Mouse (Mus musculus): ENCODE measurements around the gene Olfr976.
"Not testable (repeated sequence)": the region's sequence is repeated elsewhere in the genome, so short reads cannot be mapped to it uniquely, and the experiment has no call there.

Gene Olfr976

DNA sequence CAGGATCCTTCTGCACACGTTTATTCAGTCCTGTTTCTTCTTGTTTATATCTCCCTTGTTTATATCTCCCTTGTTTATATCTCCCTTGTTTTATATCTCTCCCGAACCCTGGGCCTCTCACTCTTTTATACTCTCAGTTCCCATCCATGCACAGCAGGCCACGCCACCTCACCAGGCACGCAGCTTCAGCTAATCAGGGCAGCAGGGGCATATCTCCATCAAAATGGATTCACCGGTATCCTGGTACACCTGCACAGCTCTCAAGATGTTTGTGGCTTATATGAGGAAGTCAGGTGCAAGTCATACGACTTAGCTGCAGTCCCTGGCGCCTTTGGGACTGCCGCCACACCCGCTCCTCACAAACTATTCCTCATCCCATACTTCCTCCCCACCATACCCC lies at the start of gene Olfr976:
Olfr976 (minus strand) TSS at position 101 of the 400 bp plus-strand sequence.
- not testable (repeated sequence) for DNase-seq

DNA sequence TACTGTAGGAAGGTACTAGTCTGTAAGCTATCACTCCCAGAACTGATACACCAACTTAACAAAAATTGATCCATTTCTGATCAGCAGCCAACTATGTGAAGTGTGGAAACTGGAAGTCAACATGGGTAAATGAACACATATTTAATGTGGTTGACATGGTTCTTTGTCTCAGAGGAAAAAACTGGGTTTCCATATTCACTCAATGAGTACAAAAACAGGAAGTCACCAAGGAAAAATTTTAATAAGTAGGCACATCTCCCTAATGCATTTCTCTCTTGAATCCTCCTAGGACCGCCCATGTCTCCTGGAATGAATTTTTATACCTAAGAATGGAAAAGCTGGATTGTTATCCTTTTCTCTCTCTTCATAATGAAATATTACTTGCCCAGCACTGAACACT lies 48.5 kb upstream of the Olfr976 start, which contains the start of gene Olfr980:
Olfr980 (minus strand) TSS at position 101 of the 400 bp plus-strand sequence.
- DNase-seq, result no peak

DNA sequence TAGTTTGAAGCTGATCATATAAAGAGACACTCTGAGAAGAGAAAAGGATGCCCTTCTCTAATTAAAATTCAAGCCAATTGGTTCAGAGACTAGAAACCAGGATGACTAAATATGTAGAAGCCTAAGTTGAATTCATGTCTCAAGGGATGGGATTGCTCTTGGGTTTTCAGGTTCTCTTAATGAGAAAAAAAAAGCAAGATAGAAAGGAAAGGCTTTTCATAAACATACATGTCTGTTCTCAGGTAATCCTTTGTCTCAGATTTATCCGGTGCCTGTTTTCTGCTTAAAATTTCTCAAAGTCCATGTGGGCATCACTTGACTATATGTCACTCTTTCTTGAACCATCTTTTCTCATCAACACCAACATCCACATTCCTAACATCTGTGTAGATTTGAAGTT lies 42.4 kb upstream of the Olfr976 start, which contains the start of gene Olfr979:
Olfr979 (minus strand) TSS at position 101 of the 400 bp plus-strand sequence.
- DNase-seq, result no peak

DNA sequence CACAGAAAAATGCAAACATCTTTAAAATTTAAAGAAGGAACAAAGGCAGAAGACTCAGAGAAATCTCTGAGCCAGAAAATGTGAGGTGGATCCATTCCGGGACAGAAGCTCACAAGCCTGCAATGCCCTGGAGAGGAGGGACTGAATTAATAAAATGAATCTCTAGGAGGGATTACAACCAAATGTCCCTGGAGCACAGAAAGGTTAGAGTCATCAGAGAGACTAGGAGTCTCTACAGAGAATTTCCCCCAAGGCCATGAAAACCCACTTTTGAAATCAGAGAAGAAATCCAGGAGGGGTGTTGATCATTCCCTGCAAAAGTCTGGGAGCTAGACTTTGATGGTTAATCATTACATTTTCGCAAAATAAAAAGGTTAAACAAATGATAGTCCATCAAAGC lies 30.9 kb upstream of the Olfr976 start, which contains the start of gene Olfr978:
Olfr978 (plus strand) TSS at position 301 of the 400 bp plus-strand sequence.
- DNase-seq, result no peak

DNA sequence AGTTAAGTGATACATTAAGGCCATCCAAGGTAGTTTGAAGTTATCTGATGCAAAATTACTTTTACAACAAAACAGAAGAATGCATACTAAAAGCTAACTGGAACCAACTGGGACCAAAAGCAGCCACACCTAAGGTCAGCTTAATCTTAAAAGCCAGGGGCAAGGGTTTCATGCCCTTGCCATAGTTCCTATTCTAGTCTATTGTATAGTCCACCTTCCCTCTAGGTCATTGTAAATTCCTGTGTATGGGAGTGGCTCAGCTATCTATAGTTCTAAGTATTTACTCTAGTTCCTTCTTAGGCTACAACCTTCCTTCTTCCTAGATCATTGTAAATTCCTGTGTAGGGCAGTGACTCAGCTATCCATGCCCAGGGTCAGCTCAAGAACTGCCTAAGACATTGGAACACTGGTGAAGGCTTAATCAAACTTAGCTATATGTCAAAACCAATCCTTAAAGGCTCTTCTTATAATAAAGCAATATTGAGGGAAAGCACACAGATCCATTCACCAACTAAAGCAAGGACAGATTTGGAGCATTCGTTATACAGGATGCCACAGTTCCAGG lies 15.7 kb upstream of the Olfr976 start:
- DNase-seq, result not testable (repeated sequence)

DNA sequence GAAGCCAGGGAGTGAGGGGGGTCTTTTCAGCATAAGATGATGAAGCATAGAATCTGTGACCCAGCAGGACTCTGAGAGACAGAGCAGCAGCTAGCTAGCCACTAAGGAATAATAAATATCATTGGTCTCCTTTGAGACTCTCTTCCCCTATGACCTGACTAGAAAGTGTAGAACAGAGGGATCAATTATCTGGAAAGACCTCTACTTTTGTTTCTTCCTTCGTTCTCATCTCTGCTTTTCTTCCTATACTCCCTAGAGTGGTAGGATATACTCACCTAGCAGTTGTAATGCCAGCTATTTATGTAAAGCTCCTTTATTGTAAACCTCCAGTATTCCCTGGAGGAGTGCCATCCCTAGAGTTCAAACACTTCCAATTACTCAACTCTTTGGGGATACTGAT lies 9.0 kb downstream of the Olfr976 start, which contains the start of gene Olfr975:
Olfr975 (minus strand) TSS at position 101 of the 400 bp plus-strand sequence.
- no peak for DNase-seq

DNA sequence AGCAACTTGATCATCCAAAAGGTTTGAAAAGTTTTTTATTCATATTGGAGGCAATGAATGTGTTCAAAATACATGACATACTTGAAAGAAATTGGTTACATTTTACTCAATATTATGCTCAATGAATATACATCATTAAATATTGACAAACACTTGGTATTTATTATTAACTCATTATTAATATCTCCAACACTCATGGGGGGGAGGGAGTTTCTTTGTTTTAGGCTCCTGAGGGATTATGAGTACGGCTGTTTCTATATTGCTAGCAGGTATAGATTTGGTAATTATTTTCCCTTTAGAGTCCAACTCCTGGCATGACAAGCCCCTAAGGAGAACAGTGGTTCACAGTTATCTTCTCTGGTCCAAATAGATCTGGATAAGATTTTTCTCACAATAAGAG lies 23.7 kb downstream of the Olfr976 start, which contains the start of gene Olfr974:
Olfr974 (plus strand) TSS at position 301 of the 400 bp plus-strand sequence.
- no peak for DNase-seq

DNA sequence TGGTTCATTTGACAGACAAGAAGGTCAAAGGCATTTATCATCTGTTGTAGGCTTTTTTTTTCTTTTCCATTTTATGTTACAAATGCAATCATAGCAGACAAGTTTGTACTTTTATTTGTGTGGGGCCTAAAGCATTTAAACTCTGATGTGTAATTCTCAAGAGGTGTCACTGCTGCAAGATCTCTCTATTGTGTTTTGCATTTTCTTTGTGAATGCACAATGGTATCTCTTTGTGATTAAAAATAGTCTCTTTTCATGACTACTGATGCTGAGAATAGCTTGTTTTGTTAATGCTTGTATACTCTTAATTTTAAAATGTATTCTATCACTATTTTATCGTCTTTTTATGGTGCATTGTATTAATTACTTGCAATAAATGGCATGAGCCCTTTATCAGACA lies 32.1 kb downstream of the Olfr976 start:
- DNase-seq, result not testable (repeated sequence)

DNA sequence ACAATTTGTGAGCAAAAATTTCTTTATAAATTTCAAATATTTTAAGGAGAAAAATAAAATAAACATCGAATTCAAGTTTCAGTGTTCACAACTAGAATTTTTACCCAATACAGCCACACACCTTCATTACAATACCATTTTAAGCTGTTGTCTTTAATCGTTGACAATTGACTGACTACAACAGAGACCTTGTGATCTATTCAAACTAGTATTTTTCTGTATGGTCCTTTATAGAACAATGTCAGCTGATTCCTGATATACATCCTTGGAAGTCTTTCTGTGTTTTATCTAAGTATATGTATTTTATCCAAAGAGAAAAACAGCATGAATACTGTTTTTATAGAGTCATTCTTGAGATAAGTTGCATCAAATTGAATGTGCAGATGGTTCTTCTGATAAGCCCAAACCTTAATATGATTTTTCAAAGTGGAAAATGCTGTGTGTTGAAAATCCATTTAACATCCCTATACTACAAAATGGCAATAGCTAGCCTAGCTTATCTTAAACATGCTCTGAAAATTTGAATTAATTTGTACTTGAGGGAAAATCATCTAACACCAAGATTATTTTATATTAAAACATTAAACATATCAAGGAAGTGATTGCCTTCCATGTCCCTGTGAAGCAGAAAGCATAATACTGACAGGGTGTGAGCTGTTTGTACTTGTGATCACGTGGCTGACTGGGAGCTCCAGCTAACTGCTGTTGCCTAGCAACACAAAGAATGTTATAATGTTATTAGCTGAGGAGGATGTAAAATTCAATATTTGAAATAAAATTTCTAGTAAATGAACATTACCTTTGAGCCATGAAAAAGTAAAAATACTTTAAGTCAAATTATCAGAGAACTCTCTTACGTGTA lies 32.7 kb downstream of the Olfr976 start:
- not testable (repeated sequence) for DNase-seq

DNA sequence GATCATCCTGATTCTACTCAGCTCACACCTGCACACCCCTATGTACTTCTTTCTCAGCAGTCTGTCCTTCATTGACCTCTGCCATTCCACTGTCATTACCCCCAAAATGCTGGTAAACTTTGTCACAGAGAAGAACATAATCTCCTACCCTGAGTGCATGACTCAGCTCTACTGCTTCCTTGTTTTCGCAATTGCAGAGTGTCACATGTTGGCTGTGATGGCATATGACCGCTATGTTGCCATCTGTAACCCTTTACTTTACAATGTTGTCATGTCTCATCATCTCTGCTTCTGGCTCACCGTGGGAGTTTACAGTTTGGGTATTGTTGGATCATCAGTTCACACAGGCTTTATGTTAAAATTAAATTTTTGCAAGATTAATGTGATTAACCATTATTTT lies 51.0 kb downstream of the Olfr976 start:
- no peak for DNase-seq

DNA sequence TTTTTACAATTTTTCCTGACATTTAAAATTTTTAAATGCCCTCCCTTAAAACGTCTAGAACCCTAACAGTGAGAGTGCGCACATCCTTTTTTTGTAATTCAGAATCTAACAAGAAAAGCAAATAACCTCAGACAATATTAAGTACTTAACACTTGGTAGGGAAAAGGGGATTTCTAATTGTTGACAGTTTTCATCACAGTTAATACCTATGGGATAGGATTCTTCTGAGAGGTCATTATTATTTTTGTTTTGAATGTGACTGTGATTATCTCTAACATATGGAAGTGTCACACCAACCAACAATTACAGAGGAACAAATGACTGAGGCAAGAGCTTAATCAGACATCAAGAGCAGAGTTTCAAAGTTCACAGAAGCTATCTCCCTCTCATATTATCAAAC lies 53.9 kb downstream of the Olfr976 start, which contains the start of gene Olfr229:
Olfr229 (plus strand) TSS at position 301 of the 400 bp plus-strand sequence.
- no peak for DNase-seq

DNA sequence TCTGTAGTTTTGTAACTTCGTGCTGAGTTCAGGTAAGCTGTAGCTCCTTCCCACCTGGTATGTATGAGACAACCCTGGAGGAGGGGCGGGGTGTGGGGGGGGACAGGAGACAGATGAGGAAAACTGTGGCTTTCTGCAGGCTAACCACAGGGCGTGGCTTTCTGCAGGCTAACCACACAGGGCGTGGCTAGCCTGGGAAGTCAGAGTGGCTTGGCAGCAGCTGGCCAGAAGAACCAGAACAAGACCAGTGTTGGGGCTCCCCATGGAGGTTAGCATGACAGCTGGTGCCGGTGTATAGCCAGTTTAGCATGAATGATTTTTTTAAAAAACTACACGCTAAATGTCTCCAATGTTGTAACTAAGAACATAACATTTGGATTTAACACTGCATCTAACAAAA lies 55.8 kb downstream of the Olfr976 start:
- no peak for DNase-seq

Measured in cerebellum, postnatal 25 days (tissue).